Mouse (Mus musculus) embryonic fibroblast, embryonic 13.5 days (primary cell): ENCODE results near the gene Bmpr1b.

Source experiments
- CTCF ChIP-seq: IDR thresholded peaks from 2 replicates; pipeline ENCODE4 v1.5.1; 2011; ENCODE audit warnings: mild to moderate bottlenecking, control low read depth, low read length, moderate library complexity, borderline replicate concordance; ENCODE audit not compliant: insufficient read depth
- POLR2A ChIP-seq: IDR thresholded peaks from 2 replicates; pipeline ENCODE4 v1.6.1; 2011; ENCODE audit warnings: low read depth, mild to moderate bottlenecking, control low read depth, low read length, moderate library complexity

DNA sequence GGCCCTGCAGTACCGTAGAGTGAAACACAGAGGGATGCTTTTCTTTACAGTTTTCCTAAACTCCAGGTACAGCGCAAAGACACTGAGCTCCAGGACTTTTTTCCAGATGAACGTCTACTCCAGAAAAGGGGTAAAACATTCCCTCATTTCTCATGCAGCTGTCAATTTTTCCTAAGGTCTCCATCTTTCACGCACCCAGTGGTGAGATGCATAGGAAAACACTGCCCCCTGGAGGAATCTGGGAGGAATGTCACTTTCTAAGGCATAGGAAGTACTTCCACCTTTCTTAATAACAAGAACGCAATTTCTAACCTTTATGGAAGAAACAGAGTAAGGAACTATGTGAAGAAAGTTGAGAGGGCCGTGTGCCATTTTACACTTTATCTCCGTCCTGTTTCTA, 330.4 kb downstream of the Bmpr1b start:
- TF ChIP-seq CTCF (no peak), POLR2A (no peak)
